Mouse (Mus musculus): Measurements from ENCODE around the gene Olfr71. TPM values are rescaled to one million over a fixed set of nuclear protein-coding genes. Genes with fewer than 3 reads are reported as not detected.

Gene Olfr71
- total RNA-seq (2014; rRNA removed) (not detected in 2 replicates), polyA plus RNA-seq (2012; rRNA removed) (not detected in 2 replicates)

DNA sequence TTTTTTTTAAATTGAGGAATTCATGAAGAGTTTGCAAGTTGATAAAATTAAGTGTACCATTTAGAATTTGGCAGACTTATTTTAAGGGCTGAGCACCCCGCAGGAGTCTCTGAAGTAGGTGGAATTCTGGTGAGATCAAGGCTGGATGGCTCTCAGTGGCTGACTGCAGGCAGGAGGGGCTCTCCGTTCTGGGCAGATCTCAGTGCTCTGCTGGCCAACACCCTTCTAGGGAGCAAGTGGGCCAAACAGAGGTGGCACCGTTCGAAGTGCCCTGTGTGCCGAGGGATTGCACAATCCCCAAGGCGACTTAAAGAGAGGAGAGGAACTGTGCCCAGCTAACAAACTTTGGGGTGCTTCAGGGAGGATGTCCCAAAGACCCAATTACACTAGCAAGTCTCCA, at the start of gene Olfr71:
Gene Olfr71, minus strand, starts transcription at position 387 of the 400 bp plus-strand sequence.
- H3K79me2 ChIP-seq (ENCODE audit: control insufficient read depth, insufficient read depth, low read length): no peaks in the 10 kb centered on the region
- DNase-seq (ENCODE audit: extremely low read depth, low read depth, low spot score): no peak
- no peak within 1 kb of the TSS for H3K27ac ChIP-seq (replicated peaks; ENCODE audit: insufficient read depth, low read depth, low read length)
- no peak within 1 kb of the TSS for H3K9ac ChIP-seq (ENCODE audit: low read depth, low read length)
- H3K4me3 ChIP-seq (ENCODE audit: insufficient read depth, low read depth, low read length): no peak within 1 kb of the TSS
- 0 out of 2 replicates have a peak, but pooled peaks cover 2% of the 10 kb centered on the region for H3K27me3 ChIP-seq (ENCODE audit: control insufficient read depth, insufficient read depth, low read length)
- H3K36me3 ChIP-seq (ENCODE audit: control insufficient read depth, insufficient read depth, low read length): no peaks in the 10 kb centered on the region
- TF ChIP-seq POLR2A (IDR thresholded peaks at IDR 0.05; ENCODE audit: extremely low read depth, insufficient read depth, low read length): no peak
- no peaks in the 10 kb centered on the region for H3K4me1 ChIP-seq (ENCODE audit: control insufficient read depth, insufficient read depth, low read length)
- 56% methylated on average over 6 of the region's 6 CpGs for WGBS

DNA sequence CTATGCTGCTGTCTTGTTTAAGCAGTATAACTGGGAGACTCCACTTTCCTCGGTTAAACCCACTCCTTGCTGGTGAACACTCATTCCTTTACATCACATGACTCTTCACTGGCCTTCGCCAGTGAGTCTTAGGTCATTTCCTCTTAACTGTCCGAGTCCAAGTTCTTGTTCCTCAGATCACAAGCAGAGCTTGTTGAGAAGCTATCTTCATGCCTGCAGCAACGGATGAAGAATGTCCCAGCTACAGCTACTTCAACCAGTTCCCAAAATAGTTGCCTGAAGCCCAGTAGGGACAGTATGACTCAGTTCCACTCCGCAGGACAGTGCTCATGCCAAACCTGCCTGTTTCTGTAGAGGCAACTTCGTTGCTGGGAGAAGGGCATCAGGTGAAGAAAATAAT, 47.2 kb upstream of the Olfr71 start:
- TF ChIP-seq POLR2A (IDR thresholded peaks at IDR 0.05; ENCODE audit: extremely low read depth, insufficient read depth, low read length): no peak
- no peak for TF ChIP-seq CTCF (IDR thresholded peaks at IDR 0.05; ENCODE audit: low read depth, low read length)
- Histone ChIP-seq H3K4me1 (ENCODE audit: control insufficient read depth, insufficient read depth, low read length) (no peaks in the 10 kb centered on the region), H3K9ac (ENCODE audit: low read depth, low read length) (no peak overlapping the region), H3K27ac (replicated peaks; ENCODE audit: insufficient read depth, low read depth, low read length) (no peak overlapping the region), H3K36me3 (ENCODE audit: control insufficient read depth, insufficient read depth, low read length) (no peaks in the 10 kb centered on the region), H3K4me3 (ENCODE audit: insufficient read depth, low read depth, low read length) (no peak overlapping the region), H3K27me3 (ENCODE audit: control insufficient read depth, insufficient read depth, low read length) (no peaks in the 10 kb centered on the region), H3K79me2 (ENCODE audit: control insufficient read depth, insufficient read depth, low read length) (no peaks in the 10 kb centered on the region)
- 64% methylated on average over 6 of the region's 6 CpGs for WGBS
- peak; percentile 27 for DNase-seq (ENCODE audit: extremely low read depth, low read depth, low spot score)

GRCm38 (mm10) chr4:43745187-43745586, 35.1 kb upstream of the Olfr71 start:
- peak; percentile 20 for DNase-seq (ENCODE audit: extremely low read depth, low read depth, low spot score)
- Histone ChIP-seq H3K27me3 (ENCODE audit: control insufficient read depth, insufficient read depth, low read length) (no peaks in the 10 kb centered on the region), H3K79me2 (ENCODE audit: control insufficient read depth, insufficient read depth, low read length) (no peaks in the 10 kb centered on the region), H3K4me3 (ENCODE audit: insufficient read depth, low read depth, low read length) (no peak overlapping the region), H3K36me3 (ENCODE audit: control insufficient read depth, insufficient read depth, low read length) (no peaks in the 10 kb centered on the region), H3K27ac (replicated peaks; ENCODE audit: insufficient read depth, low read depth, low read length) (no peak overlapping the region), H3K4me1 (ENCODE audit: control insufficient read depth, insufficient read depth, low read length) (no peaks in the 10 kb centered on the region; the same call in 1 of the 2 replicates), H3K9ac (ENCODE audit: low read depth, low read length) (no peak overlapping the region)
- 5% methylated on average over 6 of the region's 6 CpGs for WGBS
- TF ChIP-seq CTCF (IDR thresholded peaks at IDR 0.05; ENCODE audit: low read depth, low read length): peak; percentile 49
- no peak for TF ChIP-seq POLR2A (IDR thresholded peaks at IDR 0.05; ENCODE audit: extremely low read depth, insufficient read depth, low read length)

DNA sequence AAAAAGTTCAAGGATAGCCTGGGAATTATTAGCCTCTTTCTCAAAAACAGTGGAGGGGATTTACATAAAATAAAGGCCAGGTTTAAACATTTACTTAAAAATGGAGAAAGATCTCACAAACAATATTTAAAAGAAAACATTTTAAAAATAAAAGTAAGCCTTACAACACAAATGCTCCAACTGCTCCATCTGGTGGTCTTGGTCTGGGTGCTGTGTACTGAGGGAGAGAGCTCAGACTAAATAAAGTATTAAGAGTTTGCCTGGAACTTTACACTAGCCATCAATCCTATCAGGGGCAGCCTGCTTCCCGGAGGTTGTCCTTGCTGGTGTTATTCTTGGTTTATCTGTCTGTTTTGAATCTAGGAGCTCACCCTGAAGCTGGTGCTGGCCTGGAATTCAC, 33.0 kb upstream of the Olfr71 start:
- TF ChIP-seq POLR2A (IDR thresholded peaks at IDR 0.05; ENCODE audit: extremely low read depth, insufficient read depth, low read length): no peak
- no peak for TF ChIP-seq CTCF (IDR thresholded peaks at IDR 0.05; ENCODE audit: low read depth, low read length)
- 48% methylated on average over 1 of the region's 1 CpGs for WGBS
- no peak for DNase-seq (ENCODE audit: extremely low read depth, low read depth, low spot score)
- Histone ChIP-seq H3K4me1 (ENCODE audit: control insufficient read depth, insufficient read depth, low read length) (no peaks in the 10 kb centered on the region; the same call in 1 of the 2 replicates), H3K36me3 (ENCODE audit: control insufficient read depth, insufficient read depth, low read length) (no peaks in the 10 kb centered on the region), H3K27me3 (ENCODE audit: control insufficient read depth, insufficient read depth, low read length) (no peaks in the 10 kb centered on the region), H3K79me2 (ENCODE audit: control insufficient read depth, insufficient read depth, low read length) (no peaks in the 10 kb centered on the region), H3K4me3 (ENCODE audit: insufficient read depth, low read depth, low read length) (no peak overlapping the region), H3K9ac (ENCODE audit: low read depth, low read length) (no peak overlapping the region), H3K27ac (replicated peaks; ENCODE audit: insufficient read depth, low read depth, low read length) (no peak overlapping the region)

DNA sequence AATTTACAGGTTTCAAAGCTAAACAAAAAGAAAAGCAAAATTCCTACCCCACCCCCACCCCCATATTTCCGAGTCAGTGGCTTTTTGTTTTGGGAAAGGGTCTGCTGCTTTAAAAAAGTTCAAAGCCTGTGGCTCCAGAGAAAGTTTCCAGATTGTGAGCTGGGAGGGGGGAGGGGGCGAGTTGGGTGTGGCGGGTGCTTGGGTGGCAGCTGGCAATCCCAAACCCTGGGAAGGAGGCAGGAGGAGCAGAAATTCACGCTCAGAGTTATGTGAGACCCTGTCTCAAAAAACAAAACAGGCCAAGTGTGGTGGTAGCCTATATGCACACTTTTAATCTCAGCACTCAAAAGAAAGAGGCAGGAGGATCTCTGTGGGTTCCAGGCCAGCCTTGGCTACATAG, 32.6 kb upstream of the Olfr71 start:
- 76% methylated on average over 4 of the region's 4 CpGs for WGBS

GRCm38 (mm10) chr4:43741526-43741925, 31.5 kb upstream of the Olfr71 start:
- DNase-seq (ENCODE audit: extremely low read depth, low read depth, low spot score): no peak
- Histone ChIP-seq H3K27me3 (ENCODE audit: control insufficient read depth, insufficient read depth, low read length) (no peaks in the 10 kb centered on the region), H3K4me3 (ENCODE audit: insufficient read depth, low read depth, low read length) (no peak overlapping the region), H3K27ac (replicated peaks; ENCODE audit: insufficient read depth, low read depth, low read length) (no peak overlapping the region), H3K9ac (ENCODE audit: low read depth, low read length) (no peak overlapping the region), H3K36me3 (ENCODE audit: control insufficient read depth, insufficient read depth, low read length) (no peaks in the 10 kb centered on the region), H3K4me1 (ENCODE audit: control insufficient read depth, insufficient read depth, low read length) (no peaks in the 10 kb centered on the region), H3K79me2 (ENCODE audit: control insufficient read depth, insufficient read depth, low read length) (no peaks in the 10 kb centered on the region)
- 46% methylated on average over 5 of the region's 5 CpGs for WGBS
- no peak for TF ChIP-seq CTCF (IDR thresholded peaks at IDR 0.05; ENCODE audit: low read depth, low read length)
- no peak for TF ChIP-seq POLR2A (IDR thresholded peaks at IDR 0.05; ENCODE audit: extremely low read depth, insufficient read depth, low read length)

More for the DNA sequence above, 32.6 kb upstream of the Olfr71 start:
- TF ChIP-seq POLR2A (IDR thresholded peaks at IDR 0.05; ENCODE audit: extremely low read depth, insufficient read depth, low read length) (no peak), CTCF (IDR thresholded peaks at IDR 0.05; ENCODE audit: low read depth, low read length) (no peak)
- DNase-seq (ENCODE audit: extremely low read depth, low read depth, low spot score): no peak
- Histone ChIP-seq H3K9ac (ENCODE audit: low read depth, low read length) (no peak overlapping the region), H3K79me2 (ENCODE audit: control insufficient read depth, insufficient read depth, low read length) (no peaks in the 10 kb centered on the region), H3K4me3 (ENCODE audit: insufficient read depth, low read depth, low read length) (no peak overlapping the region), H3K36me3 (ENCODE audit: control insufficient read depth, insufficient read depth, low read length) (no peaks in the 10 kb centered on the region), H3K27ac (replicated peaks; ENCODE audit: insufficient read depth, low read depth, low read length) (no peak overlapping the region), H3K4me1 (ENCODE audit: control insufficient read depth, insufficient read depth, low read length) (no peaks in the 10 kb centered on the region; the same call in 1 of the 2 replicates), H3K27me3 (ENCODE audit: control insufficient read depth, insufficient read depth, low read length) (no peaks in the 10 kb centered on the region)

Data from liver, adult 2 months (tissue).